Mouse (Mus musculus) common myeloid progenitor, adult 5-6 weeks (primary cell): ENCODE data around the gene Ankrd17. TPM values are rescaled to one million over a fixed set of nuclear protein-coding genes. Genes with fewer than 3 reads are reported as not detected.

Experiments
- ATAC-seq: replicated peaks from 2 replicates; pipeline ENCODE4 v1.8.0; 2016; ENCODE audit warnings: low read depth, mild to moderate bottlenecking, moderate TSS enrichment, inconsistent platforms; ENCODE audit not compliant: poor library complexity, severe bottlenecking
- total RNA-seq: library from RNA; stranded (forward); fragments of 200-1000, 187-1606 nt; gene quantifications from 2 replicates; pipeline ENCODE4 v1.2.3, GENCODE M21; 2017

The Ankrd17 gene
- total RNA-seq: 149 and 213 TPM in 2 replicates

DNA sequence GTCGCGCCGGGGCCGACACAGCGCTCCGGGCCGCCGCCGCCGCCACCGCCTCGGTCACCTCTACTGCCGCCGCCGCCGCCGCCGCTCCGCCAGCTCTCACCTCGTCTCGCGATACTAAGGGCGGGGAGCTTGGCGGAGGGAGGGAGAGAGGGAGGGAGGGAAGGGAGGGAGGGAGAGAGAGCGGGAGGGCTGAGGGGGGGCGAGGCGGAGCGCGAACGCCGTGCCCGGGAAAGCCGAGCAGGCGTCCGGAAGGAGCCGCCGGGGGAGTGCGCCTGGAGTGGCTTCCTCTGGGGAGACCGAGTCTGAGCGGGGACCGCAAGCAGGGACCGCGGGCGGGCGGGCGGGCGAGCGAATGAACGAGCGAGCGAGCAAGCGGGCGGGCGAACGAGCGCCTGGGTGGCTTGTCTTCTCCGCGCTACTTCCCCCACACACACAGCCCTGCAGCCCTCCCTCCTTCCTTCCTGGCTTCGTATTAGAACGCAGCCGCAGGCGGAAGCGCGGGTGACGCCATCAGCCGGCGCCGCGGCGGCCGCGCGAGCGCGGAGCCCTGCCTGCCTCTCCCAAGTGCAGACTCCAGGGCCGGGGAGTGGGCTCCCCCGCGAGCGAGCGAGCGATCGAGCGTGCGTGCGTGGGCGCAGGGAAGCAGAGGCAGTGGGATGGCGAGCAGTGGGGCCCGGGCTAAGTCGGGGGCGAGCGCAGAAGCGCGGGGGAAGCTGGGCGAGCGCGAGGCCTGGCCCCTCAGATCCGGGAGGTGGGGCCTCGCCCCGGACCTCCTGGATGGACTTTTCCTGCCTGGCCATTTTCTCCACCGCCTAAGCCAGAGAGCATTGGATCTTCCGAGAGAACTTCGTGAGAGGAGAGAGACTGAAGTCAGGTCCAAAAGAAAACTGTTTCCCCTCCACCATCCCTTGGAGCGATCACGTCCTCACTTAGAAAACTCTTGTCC is at the start of gene Ankrd17:
Gene Ankrd17 (minus strand): TSS at position 457 of the 946 bp plus-strand sequence.
- peak; percentile 69 for ATAC-seq

DNA sequence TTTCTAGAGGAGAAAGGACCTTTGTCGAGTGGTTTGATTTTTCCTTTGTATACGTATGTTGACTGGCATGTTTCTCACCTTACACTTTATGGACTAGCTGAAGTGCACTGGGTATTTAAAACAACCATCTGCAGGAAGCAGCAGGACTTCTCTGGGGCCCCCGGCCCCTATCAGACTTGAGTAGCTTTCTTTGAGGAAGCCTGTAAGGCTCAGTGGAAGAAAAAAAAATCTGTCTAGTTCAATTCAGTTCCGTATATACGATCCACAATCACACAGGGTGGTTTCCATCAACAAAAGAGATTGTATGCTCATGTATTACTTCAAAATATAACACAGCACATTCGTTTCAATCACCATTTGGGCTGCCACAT is 48.5 kb upstream of the Ankrd17 start:
- peak; percentile 39; the same call in 1 of the 2 replicates for ATAC-seq

DNA sequence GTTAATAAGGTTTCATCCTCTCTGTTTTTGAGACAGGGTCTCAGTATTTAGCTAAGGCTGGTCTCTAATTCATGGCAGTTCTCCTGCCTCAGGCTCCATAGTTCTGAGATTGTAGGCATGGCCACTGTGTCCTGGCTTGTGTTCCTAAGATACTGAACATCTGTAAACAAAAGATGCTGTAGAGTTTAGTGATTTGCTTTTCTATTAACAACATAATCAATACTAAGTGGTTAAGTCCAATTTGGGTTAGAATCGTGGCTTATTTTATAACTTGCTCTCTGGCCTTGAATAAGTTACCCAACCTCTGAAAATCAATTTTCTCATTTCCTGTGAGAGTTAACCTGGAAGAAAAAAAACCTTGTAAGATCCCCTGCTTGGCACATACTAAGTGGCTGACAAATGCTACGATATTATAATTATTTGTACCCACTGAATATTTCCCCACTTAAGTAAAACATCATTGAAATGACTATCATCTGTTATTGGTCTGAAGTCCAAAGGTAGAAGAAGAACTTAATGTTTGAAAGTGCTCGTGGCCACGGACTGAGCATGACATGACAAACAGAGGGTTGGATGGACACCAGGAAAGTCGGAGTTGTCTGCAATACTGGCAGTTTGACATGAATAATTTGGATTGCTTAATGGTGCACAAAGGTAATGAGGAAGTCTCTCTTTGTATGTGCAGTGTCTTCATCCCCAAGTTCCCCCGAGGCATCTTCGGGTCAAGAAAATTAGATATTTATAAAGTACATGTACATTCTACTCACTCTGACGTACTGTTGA is 48.0 kb upstream of the Ankrd17 start:
- ATAC-seq: peak; percentile 36; the same call in 1 of the 2 replicates

DNA sequence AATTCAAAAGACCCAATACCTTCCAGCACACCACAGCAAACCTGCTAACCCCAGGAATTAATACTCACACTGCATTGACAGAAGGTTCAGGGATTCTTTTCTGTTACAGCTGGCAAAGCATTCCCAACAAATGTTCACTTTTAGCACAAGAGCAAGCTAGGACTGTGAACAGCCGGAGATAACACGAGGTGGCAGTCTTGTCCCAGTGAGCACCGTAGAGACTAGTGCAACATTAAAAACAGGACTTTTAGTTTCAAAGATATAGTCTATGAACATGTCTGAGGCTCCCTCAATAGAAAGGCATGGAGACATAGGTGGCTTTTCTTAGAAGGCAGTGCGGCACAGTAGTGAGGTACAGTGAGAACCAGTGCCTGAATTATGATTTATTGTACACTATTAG is 38.8 kb upstream of the Ankrd17 start:
- ATAC-seq: no peak

DNA sequence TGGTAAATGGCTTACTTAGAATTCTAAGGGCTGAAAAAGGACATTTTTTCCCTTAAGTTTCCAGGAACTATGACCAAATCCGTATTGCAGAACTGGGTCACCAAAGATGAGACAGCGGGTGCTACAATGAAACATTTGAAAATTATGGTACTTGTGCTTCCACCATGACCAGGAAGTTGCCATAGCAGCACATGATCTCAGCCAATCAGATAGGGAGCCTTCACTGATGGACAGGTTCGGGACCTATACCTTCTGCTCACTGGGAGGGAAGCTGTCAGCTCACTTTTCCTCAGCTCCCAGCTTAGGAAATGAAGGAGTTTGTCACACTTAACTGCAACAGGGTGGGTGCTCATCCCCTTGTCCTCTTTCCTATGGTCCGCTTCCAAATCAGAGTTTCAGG is 30.4 kb upstream of the Ankrd17 start:
- no peak for ATAC-seq

DNA sequence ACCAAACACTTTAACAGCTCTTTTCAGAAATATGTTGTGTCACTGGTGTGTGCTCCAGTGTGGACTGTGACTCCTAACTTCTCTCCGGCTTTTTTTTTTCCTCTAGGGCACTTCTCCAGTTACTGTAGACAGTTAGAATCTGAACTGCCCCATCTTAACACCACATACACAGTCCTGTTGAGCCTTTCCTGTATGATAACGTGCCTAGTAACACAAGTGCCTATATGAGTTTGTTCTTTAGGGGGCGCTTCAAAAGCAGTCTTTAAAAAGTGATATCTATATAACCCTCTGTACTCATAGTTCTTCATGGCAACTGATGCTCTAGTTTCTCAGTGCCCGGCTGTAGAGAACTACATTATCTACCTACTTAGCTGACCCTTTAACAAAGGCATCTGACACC is 27.9 kb upstream of the Ankrd17 start:
- ATAC-seq: 0 out of 2 replicates have a peak, but pooled peaks have one; percentile 52

DNA sequence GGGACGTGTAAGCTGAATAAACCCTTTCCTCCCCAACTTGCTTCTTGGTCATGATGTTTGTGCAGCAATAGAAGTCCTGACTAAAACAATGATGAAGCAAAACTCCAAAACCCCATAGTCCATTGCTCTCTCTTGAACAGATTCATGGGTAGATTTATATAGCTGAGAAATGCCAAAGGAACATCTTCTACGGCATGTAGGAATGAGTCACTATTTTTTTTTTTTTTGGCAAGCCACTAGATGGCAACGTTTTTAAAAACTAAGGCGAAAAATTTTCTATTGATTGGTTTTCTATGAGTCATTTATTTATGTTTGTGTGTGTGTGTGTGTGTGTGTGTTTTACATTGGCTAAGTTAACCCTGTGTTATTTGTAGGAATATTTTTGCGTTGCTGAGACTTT is 27.4 kb upstream of the Ankrd17 start:
- ATAC-seq: no peak

DNA sequence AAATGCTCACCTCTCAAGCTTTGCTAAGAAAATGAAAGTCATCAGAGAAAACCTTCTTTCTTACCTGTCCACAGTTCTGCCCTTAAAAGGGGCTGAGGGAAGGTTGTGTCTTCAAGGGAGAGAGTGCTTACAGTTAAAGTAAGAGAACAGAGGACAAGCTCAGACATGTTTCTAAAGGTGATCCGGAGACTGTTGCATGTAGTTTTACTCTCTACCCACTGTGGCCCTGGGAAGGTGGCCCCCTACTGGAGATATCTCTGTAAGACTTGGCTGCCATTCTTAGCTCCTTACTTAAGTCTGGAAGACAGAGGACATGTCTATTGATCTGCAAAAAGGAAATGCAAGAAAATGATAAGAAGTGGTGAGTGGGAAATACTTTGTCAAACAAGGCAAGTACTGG is 16.7 kb upstream of the Ankrd17 start:
- peak; percentile 95 for ATAC-seq

DNA sequence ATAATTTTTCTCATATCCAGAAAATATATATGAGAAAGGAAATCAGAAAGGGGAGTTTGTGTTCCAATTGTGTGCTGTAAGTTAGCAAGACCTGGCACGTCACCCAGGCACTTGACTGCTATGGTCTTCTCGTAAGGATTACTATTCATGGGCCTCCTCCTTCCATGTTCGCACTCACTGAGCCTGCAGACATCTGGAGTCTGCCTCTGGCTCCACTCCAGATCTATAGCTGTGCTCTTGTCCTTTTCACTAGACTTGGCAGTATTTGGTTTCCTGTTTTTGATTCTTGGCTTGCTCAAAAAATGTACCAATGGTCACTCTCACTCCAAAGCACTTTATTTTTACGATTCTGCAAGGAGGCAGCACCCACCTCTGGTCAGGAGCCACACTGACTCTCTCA is 15.1 kb upstream of the Ankrd17 start:
- no peak for ATAC-seq

DNA sequence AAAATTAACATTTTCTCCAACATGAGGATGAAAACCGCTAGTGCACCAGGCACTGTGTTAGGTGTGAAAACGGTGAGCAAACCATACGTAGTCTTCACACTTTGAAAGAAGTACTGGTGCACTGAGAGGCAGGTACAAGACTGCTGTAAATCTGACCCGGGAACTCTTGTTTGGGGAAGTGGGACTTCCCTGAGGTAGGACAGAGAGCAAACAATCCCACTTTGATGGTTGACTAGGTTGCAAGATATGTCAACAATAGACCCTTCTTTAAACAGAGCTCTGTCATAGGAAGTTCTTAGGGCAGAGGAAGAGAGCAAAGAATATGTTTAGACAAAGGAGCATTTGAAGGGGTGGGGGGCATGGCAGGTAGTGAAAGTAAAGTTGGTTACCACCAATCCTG is 7.3 kb upstream of the Ankrd17 start:
- ATAC-seq: no peak

DNA sequence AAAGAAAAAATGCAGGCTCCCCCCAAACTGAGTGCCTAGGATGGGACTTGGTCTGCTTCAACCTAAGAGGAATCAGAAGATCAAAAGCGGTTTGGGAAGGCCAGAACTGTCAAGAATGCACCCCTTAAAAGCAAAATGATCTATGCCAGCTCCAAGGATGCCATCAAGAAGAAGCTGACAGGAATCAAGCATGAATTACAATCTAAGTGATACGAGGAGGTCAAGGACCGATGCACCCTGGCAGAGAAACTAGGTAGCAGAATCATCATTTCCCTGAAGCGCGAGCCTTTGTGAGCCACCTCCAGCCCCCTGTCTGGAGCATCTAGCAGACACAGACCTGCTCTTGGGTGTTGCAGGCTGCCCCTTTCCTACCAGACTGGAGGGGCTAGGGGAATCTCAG is 4.0 kb upstream of the Ankrd17 start:
- ATAC-seq: no peak

DNA sequence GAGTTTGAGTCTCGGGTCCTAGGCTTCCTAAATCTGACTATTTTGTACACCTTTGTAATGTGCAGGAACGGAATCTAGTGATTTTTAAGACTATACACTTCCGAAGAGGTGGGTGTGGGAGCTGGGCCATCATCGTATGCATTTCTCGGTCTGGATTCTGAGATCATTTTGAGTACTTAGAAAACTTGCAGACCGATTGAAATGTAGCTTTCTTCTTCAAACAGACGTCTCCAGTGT is 608 bp upstream of the Ankrd17 start, which contains the start of gene Gm9958:
Gene Gm9958 (plus strand): TSS at position 138 of the 237 bp plus-strand sequence.
- ATAC-seq: no peak

DNA sequence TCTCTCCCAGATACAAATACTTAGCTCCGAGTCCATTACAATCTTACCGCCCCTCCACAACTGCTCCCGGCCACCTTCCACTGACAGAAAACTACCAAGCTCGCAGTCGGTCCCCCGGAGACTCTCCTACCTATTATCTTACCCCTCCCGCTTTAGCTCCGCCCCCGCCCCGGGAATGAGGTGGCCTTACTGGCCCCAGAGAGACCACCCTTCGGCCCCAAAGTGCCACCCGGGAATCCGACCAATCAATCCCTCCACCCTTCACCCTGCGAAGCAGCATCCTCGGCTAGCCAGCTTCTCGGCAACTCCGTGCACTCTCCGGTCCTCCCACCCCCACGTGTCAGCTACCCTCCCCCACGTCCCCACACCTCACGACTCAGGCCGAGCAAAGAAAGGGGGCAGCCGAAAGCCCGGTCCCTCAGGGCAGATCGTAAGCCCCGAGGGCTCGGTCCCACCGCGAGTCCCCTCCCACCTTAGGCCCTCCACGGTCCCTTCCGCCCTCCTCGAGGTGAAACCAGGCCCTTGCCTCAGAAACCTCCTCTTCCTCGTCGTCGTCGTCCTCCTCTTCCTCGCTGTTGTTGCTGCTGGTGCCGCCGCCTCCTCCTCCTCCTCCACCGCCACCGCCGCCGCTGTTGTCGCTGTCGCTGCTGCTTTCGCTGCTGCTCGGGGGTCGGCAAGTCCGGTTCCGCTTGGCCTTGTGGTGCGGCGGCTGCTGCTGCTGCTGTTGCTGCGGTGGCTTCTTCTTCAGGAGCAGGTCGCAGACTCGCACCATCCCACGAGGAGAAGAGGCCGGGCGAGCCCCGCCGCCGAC is 1.0 kb downstream of the Ankrd17 start:
- peak; percentile 28 for ATAC-seq

DNA sequence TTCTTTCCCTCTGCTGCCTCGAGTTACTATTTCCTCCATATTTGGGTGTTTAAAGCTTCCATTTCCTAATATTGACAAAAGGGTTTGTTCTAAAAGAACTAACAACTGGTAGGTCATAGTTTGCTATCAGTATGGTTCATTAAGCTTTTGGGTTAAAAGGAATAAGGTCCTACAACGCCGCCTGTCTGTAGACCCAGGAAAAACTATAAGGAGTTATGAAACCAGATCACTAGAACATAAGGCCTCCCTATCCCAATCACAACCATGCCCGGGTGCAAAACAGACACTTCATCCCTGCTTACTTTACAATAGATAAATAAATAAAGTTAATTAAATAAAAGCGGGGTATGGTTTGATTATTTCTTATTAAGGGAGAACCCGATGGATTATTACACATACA is 1.9 kb downstream of the Ankrd17 start:
- peak; percentile 55 for ATAC-seq

DNA sequence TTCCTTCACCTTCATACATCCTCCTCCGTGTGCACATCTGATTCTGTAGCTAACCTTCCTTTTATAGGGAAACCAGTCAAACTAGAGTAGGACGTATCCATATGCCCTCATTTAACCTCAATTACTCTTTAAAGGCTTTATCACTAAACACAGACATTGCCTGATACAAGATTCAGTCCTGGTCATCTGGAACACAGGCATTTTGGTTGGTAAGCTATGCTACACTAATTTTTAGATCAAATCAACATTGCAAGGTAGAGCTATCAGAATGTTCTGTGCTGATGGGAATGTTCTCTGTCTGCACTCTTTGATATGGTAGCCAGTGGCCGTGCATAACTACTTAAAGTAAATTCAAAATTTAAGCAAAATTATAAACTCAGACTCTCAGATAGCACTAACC is 10.6 kb downstream of the Ankrd17 start:
- ATAC-seq: peak; percentile 31

DNA sequence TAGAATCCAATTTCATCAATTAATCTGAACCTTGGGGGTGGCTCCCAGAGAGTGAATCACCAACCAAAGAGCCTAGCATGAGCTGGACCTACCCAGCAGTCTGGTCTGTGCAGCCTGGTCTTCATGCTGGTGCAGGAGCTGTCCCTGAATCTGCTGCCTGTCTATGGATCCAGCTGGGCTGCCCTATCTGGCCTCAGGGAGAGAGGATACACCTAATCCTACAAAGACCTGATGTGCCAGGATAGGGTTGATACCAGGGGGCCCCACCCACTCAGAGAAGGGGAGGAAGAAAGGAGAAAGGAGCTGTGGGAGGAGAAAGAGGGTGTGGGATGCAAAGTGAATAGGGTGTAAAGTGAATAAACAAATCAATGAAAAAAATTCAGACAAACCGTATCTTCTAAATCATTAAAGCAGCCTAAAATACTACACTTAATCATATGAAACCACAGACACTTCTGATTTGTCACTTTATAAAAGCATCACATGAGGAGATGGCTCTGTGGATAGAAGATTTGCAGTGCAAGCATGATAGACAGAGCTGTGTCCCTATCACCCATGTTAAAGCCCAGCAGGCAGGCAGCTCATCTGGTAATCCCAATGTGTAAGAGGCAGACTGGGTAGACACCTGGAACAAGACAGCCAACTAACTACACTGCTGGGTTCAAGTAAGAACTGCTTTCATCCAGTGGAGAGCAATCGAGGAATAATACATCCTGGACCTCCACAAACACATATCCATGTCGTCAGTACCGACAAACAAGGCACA is 12.6 kb downstream of the Ankrd17 start:
- ATAC-seq: no peak

DNA sequence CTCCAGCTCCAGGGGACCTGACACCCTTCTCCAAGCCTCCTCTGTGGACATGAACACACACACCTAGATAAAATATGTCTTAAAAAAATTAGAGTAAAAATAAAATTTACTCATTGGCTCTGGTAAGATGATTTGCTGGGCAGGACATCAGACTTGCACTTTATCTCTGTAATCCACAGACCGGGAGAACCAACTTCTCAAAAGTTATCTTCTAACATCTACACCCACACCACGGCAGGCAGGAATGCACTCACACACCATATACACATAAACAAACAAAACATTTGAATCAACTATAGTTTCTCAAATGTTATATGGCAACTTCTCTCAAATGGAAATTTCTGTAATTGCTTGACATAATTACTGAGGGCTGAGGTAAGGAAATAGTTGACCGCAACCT is 19.5 kb downstream of the Ankrd17 start:
- ATAC-seq: no peak

DNA sequence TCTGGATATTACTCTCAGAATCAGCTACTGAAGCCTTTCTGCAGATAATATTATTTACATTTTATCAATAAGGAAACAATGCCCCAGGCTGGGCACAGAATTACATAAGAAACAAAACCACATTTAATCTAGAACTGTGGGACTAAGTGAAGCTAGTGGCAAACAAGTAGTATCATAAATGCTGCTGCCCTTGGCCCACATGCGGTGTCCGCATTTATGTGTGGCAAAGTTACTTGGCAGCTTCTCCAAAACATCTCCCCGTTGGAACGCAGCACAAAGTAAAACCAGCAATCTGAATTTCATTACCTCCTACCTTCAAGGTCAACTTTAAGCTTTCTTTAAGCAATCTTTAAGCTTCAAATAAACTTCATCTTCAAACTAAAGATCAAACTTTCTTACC is 25.5 kb downstream of the Ankrd17 start:
- ATAC-seq: no peak

DNA sequence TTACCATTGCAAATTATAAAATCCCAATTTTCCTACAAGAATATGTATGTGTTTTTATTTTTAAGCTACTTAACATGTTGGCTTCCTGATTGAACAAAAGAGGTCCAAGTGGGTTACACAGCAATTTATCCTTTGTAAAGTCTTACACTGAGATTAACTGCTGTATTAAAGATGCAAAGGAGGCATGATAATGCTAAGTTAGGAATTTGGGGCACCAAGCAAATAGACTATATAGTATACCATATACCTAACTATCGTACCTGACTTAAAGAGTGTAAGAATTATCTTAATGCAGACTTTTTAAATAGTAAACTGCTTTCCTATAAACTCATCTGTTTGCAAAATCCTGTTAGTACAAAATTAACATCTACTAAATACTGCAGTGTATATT is 26.4 kb downstream of the Ankrd17 start:
- ATAC-seq: no peak
